Mouse (Mus musculus): ENCODE results near the gene Gm10203. TPM values are rescaled to one million over a fixed set of nuclear protein-coding genes. Genes with fewer than 3 reads are reported as not detected.

Gene Gm10203
- polyA plus RNA-seq, 1 experiment from 2014 or later = not detected

GRCm38 (mm10) chr6:149173831-149174625, 44.1 kb downstream of the Gm10203 start:
- ATAC-seq (ENCODE audit: low FRiP score, low TSS enrichment) = peak; percentile 61
- Histone ChIP-seq H3K9me3 (ENCODE audit: low read length) (no peaks in the 10 kb centered on the region), H3K9ac (replicated peaks; ENCODE audit: low read length) (no peak overlapping the region), H3K27me3 (ENCODE audit: insufficient read depth, low read length) (no peaks in the 10 kb centered on the region), H3K4me3 (ENCODE audit: low read length) (no peak overlapping the region), H3K36me3 (ENCODE audit: insufficient read depth, low read length) (peaks cover 42% of the 10 kb centered on the region), H3K4me1 (ENCODE audit: insufficient read depth, low read length) (no peaks in the 10 kb centered on the region; the same call in 1 of the 2 replicates), H3K27ac (ENCODE audit: low read length) (peak overlapping the region; percentile 55; the same call in 1 of the 2 replicates), H3K4me2 (replicated peaks; ENCODE audit: low read depth, low read length) (no peak overlapping the region)
- 21% methylated on average over 4 of the region's 4 CpGs for WGBS

GRCm38 (mm10) chr6:149174932-149175570, 45.1 kb downstream of the Gm10203 start:
- H3K4me3 ChIP-seq (ENCODE audit: low read length) = no peak overlapping the region
- ATAC-seq (ENCODE audit: low FRiP score, low TSS enrichment) = no peak
- H3K27ac ChIP-seq (ENCODE audit: low read length) = no peak overlapping the region
- 96% methylated on average over 3 of the region's 3 CpGs for WGBS
- no peak overlapping the region for H3K4me2 ChIP-seq (replicated peaks; ENCODE audit: low read depth, low read length)
- H3K36me3 ChIP-seq (ENCODE audit: insufficient read depth, low read length) = peaks cover 47% of the 10 kb centered on the region
- no peaks in the 10 kb centered on the region for H3K9me3 ChIP-seq (ENCODE audit: low read length)
- no peaks in the 10 kb centered on the region; the same call in 1 of the 2 replicates for H3K4me1 ChIP-seq (ENCODE audit: insufficient read depth, low read length)
- H3K9ac ChIP-seq (replicated peaks; ENCODE audit: low read length) = no peak overlapping the region
- H3K27me3 ChIP-seq (ENCODE audit: insufficient read depth, low read length) = no peaks in the 10 kb centered on the region

- Histone ChIP-seq H3K36me3 (ENCODE audit: insufficient read depth, low read length) (peaks cover 76% of the 10 kb centered on the region), H3K9ac (replicated peaks; ENCODE audit: low read length) (no peak overlapping the region), H3K9me3 (ENCODE audit: low read length) (peaks cover 8% of the 10 kb centered on the region; the same call in 1 of the 2 replicates), H3K4me3 (ENCODE audit: low read length) (no peak overlapping the region), H3K27ac (ENCODE audit: low read length) (no peak overlapping the region), H3K27me3 (ENCODE audit: insufficient read depth, low read length) (no peaks in the 10 kb centered on the region), H3K4me2 (replicated peaks; ENCODE audit: low read depth, low read length) (no peak overlapping the region), H3K4me1 (ENCODE audit: insufficient read depth, low read length) (no peaks in the 10 kb centered on the region)
- no peak for ATAC-seq (ENCODE audit: low FRiP score, low TSS enrichment)
Measured at GRCm38 (mm10) chr6:149179064-149179463, 49.1 kb downstream of the Gm10203 start.

Other genes with a start within 250 kb of the Gm10203 start
- 18.0 and 19.0 TPM in 2 replicates for gene Caprin2, start 233.9 kb upstream of the Gm10203 start, polyA plus RNA-seq (2015; fragmentation: Nextera tagmentation; extraction: Ambion mirVana)
- 142 and 145 TPM in 2 replicates for gene Sinhcaf, start 183.7 kb upstream of the Gm10203 start, polyA plus RNA-seq (2015; fragmentation: Nextera tagmentation; extraction: Ambion mirVana)
- 5.9 and 9.1 TPM in 2 replicates for gene Dennd5b, start 28.5 kb upstream of the Gm10203 start, polyA plus RNA-seq (2015; fragmentation: Nextera tagmentation; extraction: Ambion mirVana)
- gene Etfbkmt, start 9.7 kb downstream of the Gm10203 start, polyA plus RNA-seq (2015; fragmentation: Nextera tagmentation; extraction: Ambion mirVana) = 21.5 and 21.6 TPM in 2 replicates
- gene Amn1, start 58.5 kb downstream of the Gm10203 start, polyA plus RNA-seq (2015; fragmentation: Nextera tagmentation; extraction: Ambion mirVana) = 27.1 and 32.0 TPM in 2 replicates
- gene Resf1, start 179.2 kb downstream of the Gm10203 start, polyA plus RNA-seq (2015; fragmentation: Nextera tagmentation; extraction: Ambion mirVana) = 45.4 and 58.4 TPM in 2 replicates

Measured in kidney, embryonic 16.5 days (tissue).